Mouse (Mus musculus) erythroblast, embryonic 14.5 days (primary cell): Measurements from ENCODE around the gene Afmid. TPM values are rescaled to one million over a fixed set of nuclear protein-coding genes. Genes with fewer than 3 reads are reported as not detected.
A peak's percentile ranks its signal among the peaks of the same experiment; 100 is the strongest.
"Not testable (repeated sequence)": the region's sequence is repeated elsewhere in the genome, so short reads cannot be mapped to it uniquely, and the experiment has no call there.

Source experiments
- H3K27me3 ChIP-seq: 2 replicates; pipeline ENCODE4 v1.6.1; 2012; ENCODE audit warnings: inconsistent platforms; ENCODE audit not compliant: control insufficient read depth
- H3K36me3 ChIP-seq: 2 replicates; pipeline ENCODE4 v1.6.1; 2012; ENCODE audit warnings: mild to moderate bottlenecking, inconsistent platforms; ENCODE audit not compliant: control insufficient read depth
- H3K4me1 ChIP-seq: 2 replicates; pipeline ENCODE4 v1.6.1; 2012; ENCODE audit warnings: inconsistent platforms; ENCODE audit not compliant: control insufficient read depth
- H3K4me3 ChIP-seq: replicated peaks from 2 replicates; pipeline ENCODE3; 2012; ENCODE audit warnings: moderate library complexity, mild to moderate bottlenecking, inconsistent platforms
- H3K9me3 ChIP-seq: 2 replicates; pipeline ENCODE4 v1.6.1; 2012; ENCODE audit warnings: low read length, inconsistent platforms, mixed read lengths; ENCODE audit not compliant: control insufficient read depth
- GATA1 ChIP-seq: IDR thresholded peaks from 2 replicates; pipeline ENCODE4 v1.6.1; 2012; ENCODE audit warnings: low read length, inconsistent platforms, mixed read lengths
- TAL1 ChIP-seq: IDR thresholded peaks from 3 replicates; pipeline ENCODE4 v1.6.1; 2012; ENCODE audit warnings: low read length, inconsistent platforms, mixed read lengths
- polyA plus RNA-seq: library from polyadenylated mRNA; stranded (reverse); fragments of >175 nt; gene quantifications from 2 replicates; pipeline ENCODE4 v1.2.3, GENCODE M21; 2012

Afmid gene
- polyA plus RNA-seq, 1 experiment = 0.41 TPM

DNA sequence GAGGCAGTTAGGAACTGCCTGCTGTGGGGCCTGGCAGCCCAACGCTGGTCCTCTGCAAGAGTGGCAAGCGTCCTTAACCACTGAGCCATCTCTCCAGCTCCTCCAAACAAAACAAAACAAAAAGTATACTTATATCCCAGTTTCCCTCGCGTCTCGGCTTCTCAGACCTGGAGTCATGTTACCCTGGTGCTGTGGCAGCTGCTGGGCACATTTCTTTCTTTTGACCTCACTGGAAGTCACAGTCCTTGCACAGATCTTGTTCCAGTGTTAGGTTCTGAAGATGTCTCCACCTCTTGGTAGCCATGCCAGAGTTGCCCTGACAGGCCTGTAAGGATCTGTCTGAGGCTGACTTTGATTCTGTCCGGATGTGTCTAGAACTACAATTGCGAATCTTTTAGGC is 24.1 kb upstream of the Afmid start:
- TF ChIP-seq GATA1 = no peak
- TF ChIP-seq TAL1 = no peak
- Histone ChIP-seq H3K36me3 (peaks cover 90% of the 10 kb centered on the region), H3K27me3 (no peaks in the 10 kb centered on the region; the same call in 1 of the 2 replicates), H3K9me3 (no peaks in the 10 kb centered on the region), H3K4me1 (peaks cover 88% of the 10 kb centered on the region), H3K4me3 (peak overlapping the region; percentile 74)

GRCm38 (mm10) chr11:117803166-117803688 is 22.5 kb upstream of the Afmid start:
- Histone ChIP-seq H3K36me3 (peaks cover 100% of the 10 kb centered on the region), H3K4me1 (peaks cover 90% of the 10 kb centered on the region), H3K4me3 (peak overlapping the region; percentile 74), H3K9me3 (no peaks in the 10 kb centered on the region), H3K27me3 (no peaks in the 10 kb centered on the region; the same call in 1 of the 2 replicates)
- TF ChIP-seq TAL1 (no peak), GATA1 (no peak)

DNA sequence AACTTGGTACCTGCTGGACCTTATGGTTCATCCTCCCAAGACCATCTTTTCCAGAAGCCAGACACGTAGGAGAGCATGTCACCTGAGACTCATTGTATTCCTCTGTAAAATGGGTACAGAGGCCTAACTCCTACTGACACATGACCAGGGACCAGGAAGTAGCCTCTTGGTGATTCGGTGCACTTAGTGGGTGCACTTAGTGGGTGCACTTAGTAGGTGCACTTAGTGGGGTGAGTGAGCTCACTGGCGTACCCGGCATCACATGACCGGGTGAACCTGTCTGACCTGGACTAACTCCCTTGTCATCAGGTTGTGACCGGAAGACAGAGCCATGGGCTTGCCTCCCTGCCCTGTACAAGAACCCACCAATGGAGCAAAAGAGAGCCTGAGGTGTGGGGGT is 18.9 kb upstream of the Afmid start:
- Histone ChIP-seq H3K4me1 (peaks cover 91% of the 10 kb centered on the region), H3K36me3 (peaks cover 100% of the 10 kb centered on the region), H3K9me3 (no peaks in the 10 kb centered on the region), H3K27me3 (no peaks in the 10 kb centered on the region; the same call in 1 of the 2 replicates), H3K4me3 (no peak overlapping the region)
- TF ChIP-seq TAL1 = no peak
- no peak for TF ChIP-seq GATA1

DNA sequence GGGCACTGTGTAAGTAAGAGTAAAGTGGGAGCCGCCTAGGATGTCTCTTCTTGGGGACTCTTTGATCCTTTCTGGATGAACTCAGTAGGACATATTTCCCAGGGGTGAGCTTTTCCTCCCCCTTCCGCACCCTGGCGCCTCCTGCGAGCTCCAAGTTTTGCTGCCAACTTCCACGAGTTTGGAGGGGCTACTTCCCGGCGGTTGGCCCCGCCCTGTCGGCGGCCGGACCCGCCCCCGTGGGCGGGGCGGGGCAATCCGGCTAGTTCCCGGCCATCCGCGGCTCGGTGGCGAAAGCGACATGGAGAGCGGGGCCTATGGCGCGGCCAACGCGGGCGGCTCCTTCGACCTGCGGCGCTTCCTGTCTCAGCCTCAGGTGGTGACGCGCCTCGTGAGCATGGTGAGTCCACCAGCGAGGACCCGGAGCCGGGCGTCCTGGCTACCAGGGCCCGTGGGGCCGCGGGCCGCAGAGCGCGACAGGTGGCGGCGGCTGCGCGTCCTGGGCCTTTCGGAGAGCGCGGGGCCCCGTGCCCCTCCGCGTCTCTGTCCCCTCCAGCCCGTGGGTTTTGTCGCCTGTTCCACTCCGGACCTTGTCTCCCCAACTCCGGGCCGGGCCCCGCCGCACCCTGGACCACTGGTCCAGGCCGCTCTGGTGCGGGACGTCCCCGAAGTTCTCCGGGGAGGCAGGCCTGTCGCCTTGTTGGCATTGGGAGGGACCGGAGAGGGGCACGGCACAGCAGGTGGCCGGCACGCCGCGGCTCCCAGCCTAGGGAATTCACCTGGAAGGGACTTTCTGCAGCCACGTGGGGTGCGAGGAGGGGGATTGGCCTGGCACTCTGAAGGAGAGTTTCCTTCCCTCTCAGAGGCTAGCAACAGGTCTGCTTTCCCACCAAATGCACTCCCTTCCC is 16.1 kb upstream of the Afmid start, which contains the start of the genes Gm20708 and Syngr2:
TSS of gene Gm20708 (plus strand) at position 262 of the 905 bp plus-strand sequence.
TSS of gene Syngr2 (plus strand) at position 262 of the 905 bp plus-strand sequence.
- peaks cover 91% of the 10 kb centered on the region for H3K4me1 ChIP-seq
- H3K36me3 ChIP-seq = peaks cover 100% of the 10 kb centered on the region
- TF ChIP-seq TAL1 (no peak), GATA1 (no peak)

DNA sequence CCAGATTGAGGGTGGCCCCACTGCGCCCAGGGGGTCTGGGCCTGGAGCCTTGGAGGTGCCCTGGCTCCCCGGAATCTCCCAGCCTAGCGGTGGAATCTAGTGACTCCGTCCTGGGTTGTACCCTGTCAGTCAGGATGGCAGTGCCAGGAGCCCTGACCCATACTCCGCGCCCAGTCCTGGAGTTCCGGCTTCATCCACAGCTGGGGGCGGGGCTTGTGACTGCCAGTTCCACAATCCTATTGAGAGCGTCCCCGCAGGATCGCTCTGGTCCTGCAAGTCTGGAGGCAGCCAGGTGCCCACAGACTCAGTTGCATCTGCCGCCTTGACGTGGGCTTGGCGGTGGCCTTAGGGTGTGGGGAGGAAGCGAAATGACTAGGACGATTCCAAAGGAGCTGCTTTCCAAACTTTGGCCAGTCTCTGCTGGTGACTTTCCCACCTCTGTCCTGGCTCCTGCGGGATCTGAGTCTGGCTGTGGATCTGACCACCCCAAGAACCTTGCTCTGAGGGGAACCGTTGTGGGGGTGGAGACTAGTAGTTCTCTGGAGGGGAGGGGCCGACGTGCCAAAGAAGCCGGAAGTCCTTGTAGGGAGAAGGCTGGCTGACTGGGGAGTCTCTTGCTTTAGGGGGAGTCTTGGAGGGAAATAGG is 15.2 kb upstream of the Afmid start:
- H3K27me3 ChIP-seq = no peaks in the 10 kb centered on the region; the same call in 1 of the 2 replicates
- TF ChIP-seq GATA1 (no peak), TAL1 (no peak)
- H3K4me1 ChIP-seq = peaks cover 90% of the 10 kb centered on the region
- H3K36me3 ChIP-seq = peaks cover 100% of the 10 kb centered on the region
- H3K4me3 ChIP-seq = peak overlapping the region; percentile 77
- no peaks in the 10 kb centered on the region for H3K9me3 ChIP-seq

More for the DNA sequence above, 16.1 kb upstream of the Afmid start, which contains the start of the genes Gm20708 and Syngr2:
- Histone ChIP-seq H3K9me3 (no peaks in the 10 kb centered on the region), H3K27me3 (no peaks in the 10 kb centered on the region; the same call in 1 of the 2 replicates), H3K4me3 (peak within 1 kb of the TSS; percentile 77)

DNA sequence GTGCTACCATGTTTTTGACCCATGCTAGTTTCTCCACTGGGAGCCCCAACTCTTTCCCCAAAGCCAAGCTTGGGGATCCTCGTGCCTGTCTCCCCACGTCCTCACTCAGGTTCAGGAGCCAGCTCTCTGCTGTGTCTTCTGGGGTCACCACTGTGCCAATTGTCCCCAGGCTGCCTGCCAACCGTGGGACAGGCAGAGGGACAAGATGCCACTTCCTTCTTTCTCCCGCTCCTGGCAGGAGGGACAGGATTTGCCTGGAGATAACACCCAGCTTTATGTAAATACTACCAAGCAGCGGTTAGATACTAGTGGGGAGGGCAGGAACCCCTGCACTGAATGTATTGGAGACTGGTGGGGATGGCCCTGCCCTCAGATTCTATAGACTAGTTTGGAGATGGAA is 11.9 kb upstream of the Afmid start:
- TF ChIP-seq GATA1 (no peak), TAL1 (no peak)
- no peak overlapping the region for H3K4me3 ChIP-seq
- H3K4me1 ChIP-seq = peaks cover 86% of the 10 kb centered on the region
- no peaks in the 10 kb centered on the region for H3K27me3 ChIP-seq
- no peaks in the 10 kb centered on the region for H3K9me3 ChIP-seq
- H3K36me3 ChIP-seq = peaks cover 100% of the 10 kb centered on the region

GRCm38 (mm10) chr11:117814704-117815366 is 10.9 kb upstream of the Afmid start:
- Histone ChIP-seq H3K4me3 (no peak overlapping the region), H3K4me1 (peaks cover 86% of the 10 kb centered on the region), H3K36me3 (peaks cover 100% of the 10 kb centered on the region), H3K9me3 (no peaks in the 10 kb centered on the region), H3K27me3 (no peaks in the 10 kb centered on the region)
- no peak for TF ChIP-seq TAL1
- TF ChIP-seq GATA1 = no peak

DNA sequence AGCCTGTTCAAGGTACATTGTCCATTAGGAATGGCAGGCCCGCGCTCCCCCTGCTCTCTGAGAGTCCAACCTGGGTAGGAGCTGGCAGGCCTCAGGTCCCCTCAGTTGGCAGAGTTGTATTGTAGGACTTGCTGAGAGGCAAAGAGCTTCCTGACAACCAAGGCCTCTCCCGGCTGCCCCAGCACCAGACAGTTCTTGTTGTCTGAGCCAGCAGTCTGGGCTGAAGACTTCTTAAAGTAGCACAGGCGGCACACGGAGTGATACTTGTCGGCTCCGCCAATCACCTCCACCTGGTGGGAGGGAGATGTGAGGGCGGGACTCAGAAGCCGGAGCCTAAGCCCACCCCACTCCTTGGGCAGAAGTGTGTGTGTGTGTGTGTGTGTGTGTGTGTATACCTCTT is 9.9 kb upstream of the Afmid start:
- H3K27me3 ChIP-seq, H3K4me3 ChIP-seq, H3K9me3 ChIP-seq: not testable (repeated sequence)
- H3K36me3 ChIP-seq = peaks cover 100% of the 10 kb centered on the region
- peaks cover 82% of the 10 kb centered on the region for H3K4me1 ChIP-seq

- TF ChIP-seq TAL1 (no peak), GATA1 (no peak)
- H3K27me3 ChIP-seq = no peaks in the 10 kb centered on the region
- H3K9me3 ChIP-seq = no peaks in the 10 kb centered on the region
- H3K4me3 ChIP-seq = no peak overlapping the region
- H3K36me3 ChIP-seq = peaks cover 100% of the 10 kb centered on the region
- peaks cover 82% of the 10 kb centered on the region for H3K4me1 ChIP-seq
These were observed 9.2 kb upstream of the Afmid start for GRCm38 (mm10) chr11:117816389-117816996.
